Mouse (Mus musculus) kidney, adult 18-20 months (tissue): ENCODE measurements around the gene Necap2.

Experiments used
- DNase-seq: peaks from one replicate; pipeline ENCODE4 v3.0.0; 2021

Necap2 gene

GRCm38 (mm10) chr4:141077681-141078509, at the start of gene Necap2:
Gene Necap2, minus strand, starts transcription at chr4:141078357.
- DNase-seq: peak; percentile 93

- no peak for DNase-seq
These were observed 44.9 kb upstream of the Necap2 start for GRCm38 (mm10) chr4:141123065-141123464.

- DNase-seq: no peak
These were observed 44.5 kb upstream of the Necap2 start for GRCm38 (mm10) chr4:141122663-141123062.

- peak; percentile 33 for DNase-seq
These were observed 42.5 kb upstream of the Necap2 start for GRCm38 (mm10) chr4:141120700-141121099.

GRCm38 (mm10) chr4:141118691-141119090, 40.5 kb upstream of the Necap2 start:
- DNase-seq: peak; percentile 12

GRCm38 (mm10) chr4:141115398-141115797, 37.2 kb upstream of the Necap2 start:
- DNase-seq: peak; percentile 21

GRCm38 (mm10) chr4:141114521-141114981, 36.4 kb upstream of the Necap2 start:
- DNase-seq: no peak

GRCm38 (mm10) chr4:141113831-141114230, 35.7 kb upstream of the Necap2 start:
- no peak for DNase-seq

GRCm38 (mm10) chr4:141108196-141108732, 30.1 kb upstream of the Necap2 start:
- DNase-seq: no peak

- DNase-seq: no peak
These were observed 28.5 kb upstream of the Necap2 start for GRCm38 (mm10) chr4:141106526-141107183.

- peak; percentile 44 for DNase-seq
These were observed 23.7 kb upstream of the Necap2 start for GRCm38 (mm10) chr4:141101855-141102254.

GRCm38 (mm10) chr4:141101291-141101690, 23.1 kb upstream of the Necap2 start:
- DNase-seq: no peak

- DNase-seq: no peak
These were observed 21.8 kb upstream of the Necap2 start for GRCm38 (mm10) chr4:141099956-141100355.

- DNase-seq: no peak
These were observed 20.8 kb upstream of the Necap2 start for GRCm38 (mm10) chr4:141098935-141099334.

GRCm38 (mm10) chr4:141096710-141097109, 18.6 kb upstream of the Necap2 start:
- DNase-seq: no peak

- peak; percentile 25 for DNase-seq
These were observed 16.9 kb upstream of the Necap2 start for GRCm38 (mm10) chr4:141095016-141095415.

GRCm38 (mm10) chr4:141088714-141089113, 10.6 kb upstream of the Necap2 start:
- no peak for DNase-seq

GRCm38 (mm10) chr4:141088033-141088432, 9.9 kb upstream of the Necap2 start, which contains the start of gene Spata21:
Gene Spata21, plus strand, starts transcription at chr4:141088333.
- no peak for DNase-seq

GRCm38 (mm10) chr4:141086862-141087261, 8.7 kb upstream of the Necap2 start:
- DNase-seq: no peak

- no peak for DNase-seq
These were observed 467 bp upstream of the Necap2 start for GRCm38 (mm10) chr4:141078510-141079137.

- DNase-seq: no peak
These were observed 1.2 kb downstream of the Necap2 start for GRCm38 (mm10) chr4:141076761-141077506.

- no peak for DNase-seq
These were observed 4.0 kb downstream of the Necap2 start for GRCm38 (mm10) chr4:141074109-141074508.
